Mouse (Mus musculus): ENCODE data around the gene Ddt. TPM values are rescaled to one million over a fixed set of nuclear protein-coding genes. Genes with fewer than 3 reads are reported as not detected.

Ddt gene
- polyA plus RNA-seq (2014; fragmentation: Nextera tagmentation; extraction: Ambion mirVana): 75.7 and 90.4 TPM in 2 replicates

DNA sequence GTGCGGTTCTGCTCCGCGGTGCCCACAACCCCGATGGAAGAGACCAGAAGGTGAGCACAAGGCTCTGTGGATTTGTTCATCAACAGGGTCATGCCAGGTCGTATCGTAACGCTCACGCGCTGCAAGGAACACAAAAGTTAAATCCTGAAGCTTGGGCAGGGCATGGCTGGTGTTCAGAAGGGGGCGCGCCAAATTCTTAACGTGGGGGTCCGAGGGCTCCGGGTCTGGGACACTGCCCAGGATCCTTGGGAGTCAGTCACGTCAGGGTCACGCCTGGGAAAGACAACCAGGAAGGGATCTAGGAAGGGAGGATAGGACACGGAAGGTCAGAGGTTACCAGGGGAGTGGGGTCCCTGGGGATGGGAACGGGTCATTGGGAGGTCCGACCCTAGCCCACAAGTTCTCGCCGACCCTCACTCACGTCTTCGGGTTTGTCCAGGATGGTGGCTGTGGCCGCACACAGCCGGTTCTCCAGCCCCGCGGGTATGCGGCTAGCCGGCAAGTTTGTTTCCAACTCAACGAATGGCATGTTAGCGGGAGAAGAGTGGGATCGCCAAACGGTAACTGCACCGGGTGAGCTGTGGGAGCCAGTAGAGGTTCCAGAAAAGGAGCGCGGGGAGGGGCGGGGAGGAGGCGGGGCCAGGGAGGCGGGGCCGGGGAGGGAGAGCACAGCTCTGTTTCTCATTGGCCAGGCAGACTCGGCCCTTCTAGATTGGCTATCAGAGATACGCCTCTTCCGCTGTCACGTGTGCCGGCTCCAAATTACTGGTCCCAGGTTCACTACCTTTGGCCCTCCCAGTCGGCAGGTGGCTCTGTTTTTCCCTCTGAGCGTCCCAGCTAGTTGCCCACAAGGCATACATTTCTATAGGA is at the start of gene Ddt:
Ddt (minus strand) TSS at position 620 of the 870 bp plus-strand sequence.
- Histone ChIP-seq H3K27ac (ENCODE audit: low read depth, low read length) (no peak within 1 kb of the TSS), H3K4me2 (replicated peaks; ENCODE audit: low read depth, low read length) (peak within 1 kb of the TSS; percentile 96), H3K27me3 (ENCODE audit: control insufficient read depth, insufficient read depth, low read length) (no peaks in the 10 kb centered on the region), H3K9me3 (ENCODE audit: control insufficient read depth, low read length) (no peaks in the 10 kb centered on the region), H3K9ac (ENCODE audit: low read depth, low read length) (peak within 1 kb of the TSS; percentile 68), H3K4me3 (ENCODE audit: low read length) (peak within 1 kb of the TSS; percentile 72), H3K4me1 (ENCODE audit: control insufficient read depth, insufficient read depth, low read length) (0 out of 2 replicates have a peak, but pooled peaks cover 5% of the 10 kb centered on the region), H3K36me3 (ENCODE audit: control insufficient read depth, insufficient read depth, low read length) (no peaks in the 10 kb centered on the region)
- under 1% methylated on average over 44 of the region's 47 CpGs for WGBS
- peak; percentile 96 for ATAC-seq (ENCODE audit: low FRiP score, low TSS enrichment)

DNA sequence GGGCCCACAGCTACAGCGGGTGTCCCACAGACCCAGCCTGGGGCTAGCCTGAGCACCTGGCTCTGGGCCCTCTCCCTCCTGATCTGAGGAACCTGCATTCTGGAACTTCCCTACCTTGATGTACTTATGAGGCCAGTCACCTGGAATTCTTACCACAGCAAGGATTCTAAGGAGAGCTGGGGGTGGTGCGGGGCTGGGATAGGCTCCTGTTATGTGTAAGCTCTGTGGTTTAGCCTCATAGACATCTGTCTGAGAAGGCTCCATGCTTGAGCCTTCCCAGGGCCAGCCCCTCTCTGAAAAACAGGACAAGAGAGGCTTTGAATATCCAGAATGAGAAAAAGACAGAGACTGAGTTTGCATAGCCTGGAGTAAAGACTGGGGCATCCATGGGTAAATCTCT is 49.2 kb upstream of the Ddt start, which contains the start of gene Gstt4:
Gstt4 (minus strand) TSS at position 101 of the 400 bp plus-strand sequence.
- ATAC-seq (ENCODE audit: low FRiP score, low TSS enrichment): no peak
- Histone ChIP-seq H3K9ac (ENCODE audit: low read depth, low read length) (no peak within 1 kb of the TSS), H3K4me1 (ENCODE audit: control insufficient read depth, insufficient read depth, low read length) (no peaks in the 10 kb centered on the region), H3K9me3 (ENCODE audit: control insufficient read depth, low read length) (peaks cover 4% of the 10 kb centered on the region; the same call in 1 of the 2 replicates), H3K27ac (ENCODE audit: low read depth, low read length) (no peak within 1 kb of the TSS), H3K4me3 (ENCODE audit: low read length) (no peak within 1 kb of the TSS), H3K36me3 (ENCODE audit: control insufficient read depth, insufficient read depth, low read length) (no peaks in the 10 kb centered on the region), H3K4me2 (replicated peaks; ENCODE audit: low read depth, low read length) (no peak within 1 kb of the TSS), H3K27me3 (ENCODE audit: control insufficient read depth, insufficient read depth, low read length) (no peaks in the 10 kb centered on the region)
- 90% methylated on average over 2 of the region's 2 CpGs for WGBS

- Histone ChIP-seq H3K27ac (ENCODE audit: low read depth, low read length) (no peak overlapping the region), H3K9ac (ENCODE audit: low read depth, low read length) (no peak overlapping the region), H3K36me3 (ENCODE audit: control insufficient read depth, insufficient read depth, low read length) (no peaks in the 10 kb centered on the region), H3K27me3 (ENCODE audit: control insufficient read depth, insufficient read depth, low read length) (no peaks in the 10 kb centered on the region), H3K4me1 (ENCODE audit: control insufficient read depth, insufficient read depth, low read length) (no peaks in the 10 kb centered on the region), H3K4me2 (replicated peaks; ENCODE audit: low read depth, low read length) (no peak overlapping the region), H3K9me3 (ENCODE audit: control insufficient read depth, low read length) (peaks cover 4% of the 10 kb centered on the region; the same call in 1 of the 2 replicates), H3K4me3 (ENCODE audit: low read length) (no peak overlapping the region)
- no peak for ATAC-seq (ENCODE audit: low FRiP score, low TSS enrichment)
- WGBS: 79% methylated on average over 5 of the region's 5 CpGs
Measured at GRCm38 (mm10) chr10:75819882-75820281, 46.7 kb upstream of the Ddt start.

DNA sequence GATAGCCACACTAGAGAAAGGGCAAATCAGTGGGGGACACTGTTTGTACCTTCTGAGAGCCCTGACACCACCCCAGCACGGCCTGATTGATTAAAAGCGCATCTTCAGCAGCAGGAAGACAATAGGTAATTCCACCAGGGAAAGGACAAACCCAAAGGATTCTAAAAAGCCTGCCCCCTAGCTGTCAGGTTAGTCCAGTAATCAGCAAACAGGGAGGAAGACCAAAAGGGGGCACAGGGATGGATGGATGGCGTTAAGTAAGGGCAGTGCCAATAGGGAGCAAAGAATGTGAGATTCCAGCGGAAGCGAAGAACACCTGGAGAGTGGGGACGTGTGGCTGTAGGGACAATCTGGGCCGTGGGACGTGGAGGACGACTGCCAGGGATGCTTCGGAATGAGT is 45.4 kb upstream of the Ddt start:
- Histone ChIP-seq H3K9me3 (ENCODE audit: control insufficient read depth, low read length) (peaks cover 4% of the 10 kb centered on the region; the same call in 1 of the 2 replicates), H3K4me2 (replicated peaks; ENCODE audit: low read depth, low read length) (no peak overlapping the region), H3K27ac (ENCODE audit: low read depth, low read length) (no peak overlapping the region), H3K9ac (ENCODE audit: low read depth, low read length) (no peak overlapping the region), H3K27me3 (ENCODE audit: control insufficient read depth, insufficient read depth, low read length) (no peaks in the 10 kb centered on the region), H3K36me3 (ENCODE audit: control insufficient read depth, insufficient read depth, low read length) (no peaks in the 10 kb centered on the region), H3K4me3 (ENCODE audit: low read length) (no peak overlapping the region), H3K4me1 (ENCODE audit: control insufficient read depth, insufficient read depth, low read length) (no peaks in the 10 kb centered on the region)
- ATAC-seq (ENCODE audit: low FRiP score, low TSS enrichment): no peak
- WGBS: 64% methylated on average over 10 of the region's 10 CpGs

DNA sequence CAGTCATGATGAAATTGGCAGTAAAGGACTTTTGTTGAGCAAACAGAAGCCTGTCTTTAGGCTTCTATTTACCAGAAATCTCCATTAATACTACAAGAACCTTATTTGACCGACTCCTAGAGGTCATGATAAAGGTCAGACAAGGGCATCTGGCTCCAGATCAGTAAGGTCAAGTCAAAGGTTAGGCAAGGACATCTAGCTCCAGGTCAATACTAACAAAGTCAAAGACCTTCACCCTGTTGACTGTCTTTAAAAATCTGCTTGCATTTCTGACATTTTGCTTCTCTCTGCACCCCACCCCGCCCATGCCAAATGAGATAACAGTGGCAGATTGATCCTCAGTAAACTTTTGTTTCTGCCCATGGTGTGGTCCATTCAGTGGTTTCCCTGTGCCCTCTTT is 31.0 kb upstream of the Ddt start:
- Histone ChIP-seq H3K4me1 (ENCODE audit: control insufficient read depth, insufficient read depth, low read length) (no peaks in the 10 kb centered on the region), H3K27me3 (ENCODE audit: control insufficient read depth, insufficient read depth, low read length) (no peaks in the 10 kb centered on the region), H3K9me3 (ENCODE audit: control insufficient read depth, low read length) (no peaks in the 10 kb centered on the region), H3K27ac (ENCODE audit: low read depth, low read length) (no peak overlapping the region), H3K36me3 (ENCODE audit: control insufficient read depth, insufficient read depth, low read length) (no peaks in the 10 kb centered on the region), H3K4me3 (ENCODE audit: low read length) (no peak overlapping the region), H3K9ac (ENCODE audit: low read depth, low read length) (no peak overlapping the region), H3K4me2 (replicated peaks; ENCODE audit: low read depth, low read length) (no peak overlapping the region)
- ATAC-seq (ENCODE audit: low FRiP score, low TSS enrichment): no peak
- 64% methylated on average over 2 of the region's 2 CpGs for WGBS

DNA sequence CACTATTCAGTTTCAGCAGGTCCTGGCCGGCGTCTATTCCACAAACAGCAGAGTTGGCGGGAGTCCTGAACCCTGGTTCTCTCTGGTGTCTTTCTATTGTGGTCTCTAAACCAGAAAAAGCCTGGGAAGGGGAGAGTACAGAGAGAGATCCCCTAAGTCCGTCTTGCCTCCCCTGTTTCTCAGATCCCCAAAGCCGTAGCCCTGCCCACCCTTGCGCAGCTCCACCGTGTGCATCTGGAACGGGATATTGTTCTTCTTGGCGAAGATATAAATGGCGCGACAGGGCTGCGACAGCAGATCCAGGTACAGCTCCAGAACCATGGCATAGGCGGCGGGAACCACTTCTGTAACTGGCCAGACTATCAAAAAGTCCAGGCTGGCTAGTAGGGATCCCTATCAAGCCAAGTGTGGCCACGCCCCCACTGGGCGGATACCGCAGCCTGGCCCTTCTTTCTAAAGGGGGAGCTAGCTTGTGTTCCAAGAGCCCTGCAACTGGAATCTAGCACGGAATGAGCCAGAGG is 25.0 kb upstream of the Ddt start, which contains the start of gene Gstt1:
Gstt1 (minus strand) TSS at position 409 of the 521 bp plus-strand sequence.
- WGBS: 3% methylated on average over 18 of the region's 18 CpGs
- H3K4me1 ChIP-seq (ENCODE audit: control insufficient read depth, insufficient read depth, low read length): peaks cover 6% of the 10 kb centered on the region
- H3K9ac ChIP-seq (ENCODE audit: low read depth, low read length): peak within 1 kb of the TSS; percentile 53
- peak within 1 kb of the TSS; percentile 46 for H3K4me3 ChIP-seq (ENCODE audit: low read length)
- H3K4me2 ChIP-seq (replicated peaks; ENCODE audit: low read depth, low read length): peak within 1 kb of the TSS; percentile 73
- ATAC-seq (ENCODE audit: low FRiP score, low TSS enrichment): peak; percentile 61; the same call in 1 of the 2 replicates
- no peaks in the 10 kb centered on the region for H3K27me3 ChIP-seq (ENCODE audit: control insufficient read depth, insufficient read depth, low read length)
- no peaks in the 10 kb centered on the region for H3K36me3 ChIP-seq (ENCODE audit: control insufficient read depth, insufficient read depth, low read length)
- no peaks in the 10 kb centered on the region for H3K9me3 ChIP-seq (ENCODE audit: control insufficient read depth, low read length)
- H3K27ac ChIP-seq (ENCODE audit: low read depth, low read length): no peak within 1 kb of the TSS

GRCm38 (mm10) chr10:75797619-75798175 is 24.5 kb upstream of the Ddt start:
- WGBS: 5% methylated on average over 12 of the region's 12 CpGs
- peak overlapping the region; percentile 73 for H3K4me2 ChIP-seq (replicated peaks; ENCODE audit: low read depth, low read length)
- H3K9ac ChIP-seq (ENCODE audit: low read depth, low read length): peak overlapping the region; percentile 53
- no peak overlapping the region for H3K27ac ChIP-seq (ENCODE audit: low read depth, low read length)
- H3K27me3 ChIP-seq (ENCODE audit: control insufficient read depth, insufficient read depth, low read length): no peaks in the 10 kb centered on the region
- H3K4me3 ChIP-seq (ENCODE audit: low read length): peak overlapping the region; percentile 46
- no peak for ATAC-seq (ENCODE audit: low FRiP score, low TSS enrichment)
- H3K36me3 ChIP-seq (ENCODE audit: control insufficient read depth, insufficient read depth, low read length): no peaks in the 10 kb centered on the region
- no peaks in the 10 kb centered on the region for H3K9me3 ChIP-seq (ENCODE audit: control insufficient read depth, low read length)
- H3K4me1 ChIP-seq (ENCODE audit: control insufficient read depth, insufficient read depth, low read length): peaks cover 6% of the 10 kb centered on the region

- Histone ChIP-seq H3K4me1 (ENCODE audit: control insufficient read depth, insufficient read depth, low read length) (peaks cover 6% of the 10 kb centered on the region), H3K9me3 (ENCODE audit: control insufficient read depth, low read length) (no peaks in the 10 kb centered on the region), H3K27ac (ENCODE audit: low read depth, low read length) (no peak overlapping the region), H3K9ac (ENCODE audit: low read depth, low read length) (no peak overlapping the region), H3K4me2 (replicated peaks; ENCODE audit: low read depth, low read length) (peak overlapping the region; percentile 73), H3K36me3 (ENCODE audit: control insufficient read depth, insufficient read depth, low read length) (no peaks in the 10 kb centered on the region), H3K27me3 (ENCODE audit: control insufficient read depth, insufficient read depth, low read length) (no peaks in the 10 kb centered on the region), H3K4me3 (ENCODE audit: low read length) (peak overlapping the region; percentile 46)
- 46% methylated on average over 11 of the region's 11 CpGs for WGBS
- no peak for ATAC-seq (ENCODE audit: low FRiP score, low TSS enrichment)
Measured at GRCm38 (mm10) chr10:75796731-75797516, 23.7 kb upstream of the Ddt start.
